Mouse (Mus musculus) midbrain, embryonic 13.5 days (tissue): ENCODE measurements around the gene Slc25a39. TPM values are rescaled to one million over a fixed set of nuclear protein-coding genes. Genes with fewer than 3 reads are reported as not detected.
A peak's percentile ranks its signal among the peaks of the same experiment; 100 is the strongest.

ENCODE experiments used
- ATAC-seq: fragments of 200-750 bp; cut with Nextera tagmentation; 2 replicates; pipeline ENCODE4 v1.8.0; 2017; ENCODE audit warnings: mild to moderate bottlenecking, moderate TSS enrichment, moderate library complexity
- H3K27ac ChIP-seq: fragments of 300-500 bp; sonication (generic); 2 replicates; pipeline ENCODE4 v1.5.1; 2015; ENCODE audit warnings: inconsistent platforms, mild to moderate bottlenecking, moderate library complexity
- H3K27me3 ChIP-seq: fragments of 300-500 bp; sonication (generic); 2 replicates; pipeline ENCODE4 v1.6.1; 2015; ENCODE audit warnings: mild to moderate bottlenecking, inconsistent platforms
- H3K36me3 ChIP-seq: fragments of 300-500 bp; sonication (generic); 2 replicates; pipeline ENCODE4 v1.6.1; 2015; ENCODE audit warnings: mild to moderate bottlenecking, inconsistent platforms
- H3K4me1 ChIP-seq: fragments of 300-500 bp; sonication (generic); replicated peaks from 2 replicates; pipeline ENCODE4 v1.6.1; 2015; ENCODE audit warnings: inconsistent platforms
- H3K4me2 ChIP-seq: fragments of 300-500 bp; sonication (generic); replicated peaks from 2 replicates; pipeline ENCODE4 v1.6.1; 2015; ENCODE audit warnings: moderate library complexity, mild to moderate bottlenecking, inconsistent platforms
- H3K4me3 ChIP-seq: fragments of 300-500 bp; sonication (generic); replicated peaks from 2 replicates; pipeline ENCODE4 v1.5.1; 2015; ENCODE audit warnings: mild to moderate bottlenecking, inconsistent platforms
- H3K9ac ChIP-seq: fragments of 300-500 bp; sonication (generic); replicated peaks from 2 replicates; pipeline ENCODE4 v1.6.1; 2015; ENCODE audit warnings: mild to moderate bottlenecking, inconsistent platforms
- H3K9me3 ChIP-seq: fragments of 300-500 bp; sonication (generic); 2 replicates; pipeline ENCODE4 v1.6.1; 2016; ENCODE audit warnings: mild to moderate bottlenecking, inconsistent platforms
- WGBS: fragments of 180-500 bp; shearing (Covaris S2); methylation state at CpG from one replicate; pipeline ENCODE4 v1.1.7; 2015; 5-methylcytosine and 5-hydroxymethylcytosine counted together
- polyA plus RNA-seq: library from polyadenylated mRNA; unstranded; fragments of >200 nt; fragmentation: Nextera tagmentation; extraction: Ambion mirVana; gene quantifications from 2 replicates; pipeline ENCODE4 v1.2.1, GENCODE M21; 2015

Gene Slc25a39
- polyA plus RNA-seq, 1 experiment from 2014 or later, result 154 TPM

DNA sequence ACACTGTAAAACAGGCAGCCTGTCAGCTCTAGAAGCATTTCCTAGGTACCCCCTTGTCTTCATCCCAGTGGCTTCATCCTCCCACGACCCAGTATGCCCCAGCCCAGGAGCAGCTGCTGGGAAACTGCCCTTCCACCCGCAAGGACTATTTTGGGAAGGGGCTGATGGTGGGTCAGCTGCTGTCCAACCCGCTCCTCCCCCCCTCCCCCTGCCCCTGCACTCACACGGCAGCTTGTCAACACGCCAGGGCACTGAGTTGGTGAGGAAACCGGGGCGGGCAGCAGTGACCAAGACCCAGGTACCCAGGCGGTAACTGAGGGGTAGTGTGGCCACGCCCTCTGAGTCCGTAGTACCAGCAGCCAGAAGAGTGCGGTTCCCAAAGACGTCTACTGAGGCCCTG lies 36.0 kb upstream of the Slc25a39 start:
- 70% methylated on average over 12 of the region's 12 CpGs for WGBS
- H3K4me3 ChIP-seq, result no peak overlapping the region
- peaks cover 24% of the 10 kb centered on the region for H3K27me3 ChIP-seq
- peaks cover 50% of the 10 kb centered on the region for H3K4me1 ChIP-seq
- peaks cover 54% of the 10 kb centered on the region for H3K36me3 ChIP-seq
- H3K27ac ChIP-seq, result no peak overlapping the region
- no peak overlapping the region for H3K4me2 ChIP-seq
- ATAC-seq, result no peak
- H3K9me3 ChIP-seq, result no peaks in the 10 kb centered on the region
- H3K9ac ChIP-seq, result no peak overlapping the region

DNA sequence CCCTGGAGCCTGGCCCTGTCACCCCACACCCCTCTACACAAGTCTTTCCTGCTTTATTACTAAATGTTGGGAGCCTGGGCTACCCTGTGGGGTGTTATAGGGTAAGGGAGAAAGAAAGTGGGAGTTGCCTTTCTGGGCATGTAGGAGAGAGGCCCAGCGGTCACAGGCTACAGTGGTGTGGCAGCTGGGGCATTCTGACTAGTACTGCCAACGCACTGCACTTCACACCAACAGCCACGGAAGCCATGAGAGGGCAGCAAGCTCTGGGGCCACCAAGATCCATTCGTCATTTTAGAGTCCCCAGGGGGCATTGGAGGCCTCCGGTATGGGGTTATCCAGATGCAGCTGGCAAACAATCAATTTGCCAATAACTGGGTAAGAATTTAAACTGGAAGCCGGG lies 34.3 kb upstream of the Slc25a39 start:
- Histone ChIP-seq H3K4me2 (no peak overlapping the region), H3K9me3 (no peaks in the 10 kb centered on the region), H3K27me3 (peaks cover 16% of the 10 kb centered on the region), H3K9ac (no peak overlapping the region), H3K36me3 (peaks cover 71% of the 10 kb centered on the region), H3K4me3 (no peak overlapping the region), H3K4me1 (peaks cover 55% of the 10 kb centered on the region), H3K27ac (no peak overlapping the region)
- no peak for ATAC-seq
- WGBS, result 92% methylated on average over 6 of the region's 6 CpGs

DNA sequence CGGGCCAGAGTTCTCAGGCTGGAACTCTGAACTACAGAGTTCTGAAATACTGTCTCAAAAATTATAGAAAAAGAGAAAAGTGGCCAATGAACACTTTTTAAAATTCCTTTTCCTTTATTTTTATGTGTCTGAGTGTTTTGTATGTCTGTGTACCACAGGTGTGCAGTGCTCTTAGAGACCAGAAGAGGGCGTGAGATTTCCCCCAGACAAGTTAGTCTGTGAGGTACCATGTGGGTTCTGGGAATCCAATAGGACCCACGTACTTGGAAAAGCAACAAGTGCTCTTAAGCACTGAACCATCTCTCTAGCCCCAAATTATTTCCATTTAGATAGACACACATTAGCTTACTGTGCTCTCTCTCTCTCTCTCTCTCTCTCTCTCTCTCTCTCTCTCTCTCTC lies 33.7 kb upstream of the Slc25a39 start:
- no peak overlapping the region for H3K4me3 ChIP-seq
- 85% methylated on average over 3 of the region's 3 CpGs for WGBS
- peaks cover 58% of the 10 kb centered on the region for H3K4me1 ChIP-seq
- ATAC-seq, result no peak
- H3K36me3 ChIP-seq, result peaks cover 75% of the 10 kb centered on the region
- no peak overlapping the region for H3K9ac ChIP-seq
- H3K9me3 ChIP-seq, result no peaks in the 10 kb centered on the region
- no peak overlapping the region for H3K4me2 ChIP-seq
- no peak overlapping the region for H3K27ac ChIP-seq
- peaks cover 16% of the 10 kb centered on the region for H3K27me3 ChIP-seq

- ATAC-seq, result no peak
- 87% methylated on average over 8 of the region's 8 CpGs for WGBS
- no peak overlapping the region for H3K9ac ChIP-seq
- no peak overlapping the region for H3K4me3 ChIP-seq
- H3K27ac ChIP-seq, result no peak overlapping the region
- peaks cover 16% of the 10 kb centered on the region for H3K27me3 ChIP-seq
- peaks cover 52% of the 10 kb centered on the region for H3K4me1 ChIP-seq
- H3K36me3 ChIP-seq, result peaks cover 87% of the 10 kb centered on the region
- H3K4me2 ChIP-seq, result no peak overlapping the region
- no peaks in the 10 kb centered on the region for H3K9me3 ChIP-seq
Observed at GRCm38 (mm10) chr11:102440255-102440654, 32.5 kb upstream of the Slc25a39 start.

- Histone ChIP-seq H3K27ac (0 out of 2 replicates have a peak overlapping the region, but pooled peaks have one; percentile 35), H3K4me1 (peaks cover 43% of the 10 kb centered on the region)
Observed at GRCm38 (mm10) chr11:102439093-102440082, 31.6 kb upstream of the Slc25a39 start.

DNA sequence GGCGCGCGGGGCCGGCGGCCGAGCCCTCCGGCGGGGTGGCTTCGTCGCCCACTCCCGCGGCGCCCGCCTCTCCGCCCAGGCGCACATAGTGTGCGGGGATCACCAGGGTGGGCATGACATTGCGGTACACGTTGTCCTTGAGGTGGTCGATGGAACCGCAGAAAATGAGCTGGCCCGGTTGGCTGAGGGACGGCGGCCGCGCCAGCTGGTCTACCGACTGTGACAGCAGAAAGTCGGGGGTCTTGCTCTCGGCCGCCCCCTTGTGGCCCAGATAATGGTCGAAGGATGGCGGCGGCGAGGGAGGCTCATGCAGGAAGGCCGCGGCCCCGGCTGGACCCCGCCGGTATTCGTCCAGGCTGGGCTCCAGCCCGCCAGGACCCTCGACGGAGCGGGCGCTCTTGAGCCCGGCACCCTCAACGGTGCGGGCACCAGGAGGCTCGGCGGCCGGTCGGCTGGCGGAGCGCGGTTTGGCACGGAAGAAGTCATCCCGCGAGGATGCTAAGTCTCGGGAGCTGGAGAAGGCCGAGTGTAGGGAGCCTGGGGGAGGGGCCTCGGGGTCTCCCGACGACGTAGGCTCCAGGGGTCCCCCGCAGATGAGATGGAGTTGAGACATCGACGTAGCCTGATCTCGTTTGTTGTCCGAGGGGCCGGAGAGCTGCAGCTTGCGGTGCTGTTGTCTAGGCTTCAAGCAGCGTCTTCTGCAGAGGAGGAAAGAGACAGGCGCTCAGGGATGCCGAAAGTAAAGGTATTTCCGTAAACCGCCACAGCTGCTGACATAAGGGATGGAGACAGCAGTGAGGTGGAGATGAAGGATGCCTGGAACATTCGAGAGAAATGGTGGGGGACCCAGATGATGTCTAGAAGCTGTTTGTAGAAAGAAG lies 30.7 kb upstream of the Slc25a39 start:
- WGBS, result 9% methylated on average over 73 of the region's 77 CpGs
- H3K9ac ChIP-seq, result peak overlapping the region; percentile 65
- peak overlapping the region; percentile 72 for H3K27ac ChIP-seq
- peaks cover 43% of the 10 kb centered on the region for H3K4me1 ChIP-seq
- peak overlapping the region; percentile 33 for H3K4me3 ChIP-seq
- H3K27me3 ChIP-seq, result peaks cover 16% of the 10 kb centered on the region
- H3K9me3 ChIP-seq, result no peaks in the 10 kb centered on the region
- peaks cover 92% of the 10 kb centered on the region for H3K36me3 ChIP-seq
- peak; percentile 50 for ATAC-seq
- peak overlapping the region; percentile 59 for H3K4me2 ChIP-seq

More at GRCm38 (mm10) chr11:102439093-102440082, 31.6 kb upstream of the Slc25a39 start:
- Histone ChIP-seq H3K27me3 (peaks cover 16% of the 10 kb centered on the region), H3K36me3 (peaks cover 94% of the 10 kb centered on the region), H3K4me2 (no peak overlapping the region), H3K9ac (0 out of 2 replicates have a peak overlapping the region, but pooled peaks have one; percentile 56), H3K9me3 (no peaks in the 10 kb centered on the region), H3K4me3 (0 out of 2 replicates have a peak overlapping the region, but pooled peaks have one; percentile 33)
- WGBS, result 77% methylated on average over 14 of the region's 14 CpGs
- no peak for ATAC-seq

- Histone ChIP-seq H3K4me3 (peak overlapping the region; percentile 33), H3K27ac (peak overlapping the region; percentile 72), H3K4me1 (peaks cover 43% of the 10 kb centered on the region), H3K9ac (peak overlapping the region; percentile 65), H3K36me3 (peaks cover 85% of the 10 kb centered on the region), H3K27me3 (peaks cover 16% of the 10 kb centered on the region), H3K4me2 (peak overlapping the region; percentile 59), H3K9me3 (no peaks in the 10 kb centered on the region)
- 4% methylated on average over 86 of the region's 87 CpGs for WGBS
- peak; percentile 34; the same call in 1 of the 2 replicates for ATAC-seq
Observed at GRCm38 (mm10) chr11:102437120-102438061, 29.6 kb upstream of the Slc25a39 start.

DNA sequence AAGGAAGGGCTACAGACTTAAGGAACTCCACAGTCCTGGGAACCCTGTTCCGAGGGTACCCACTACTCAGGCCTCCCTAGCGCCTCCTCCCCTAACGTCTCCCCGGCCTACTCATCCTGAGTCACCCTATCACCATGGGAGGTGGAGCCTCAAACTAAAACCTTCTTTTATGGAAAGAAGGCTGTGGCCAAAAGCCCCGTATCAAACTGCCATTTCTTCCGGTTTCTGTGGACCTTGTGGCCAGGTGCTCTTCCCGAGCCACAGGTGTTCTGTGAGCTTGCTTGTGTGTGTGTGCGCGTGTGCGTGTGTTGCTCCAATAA lies 28.7 kb upstream of the Slc25a39 start:
- 83% methylated on average over 10 of the region's 10 CpGs for whole genome bisulfite sequencing
- Histone ChIP-seq H3K36me3 (peaks cover 75% of the 10 kb centered on the region), H3K9ac (no peak overlapping the region), H3K4me2 (no peak overlapping the region), H3K9me3 (no peaks in the 10 kb centered on the region), H3K27ac (no peak overlapping the region), H3K4me3 (no peak overlapping the region), H3K4me1 (peaks cover 43% of the 10 kb centered on the region), H3K27me3 (peaks cover 16% of the 10 kb centered on the region)
- no peak for ATAC-seq

- Histone ChIP-seq H3K4me3 (no peak overlapping the region), H3K27ac (no peak overlapping the region), H3K9ac (no peak overlapping the region), H3K9me3 (no peaks in the 10 kb centered on the region), H3K36me3 (peaks cover 70% of the 10 kb centered on the region), H3K4me1 (peaks cover 46% of the 10 kb centered on the region), H3K4me2 (no peak overlapping the region), H3K27me3 (peaks cover 16% of the 10 kb centered on the region)
- ATAC-seq, result no peak
- WGBS, result 95% methylated on average over 18 of the region's 18 CpGs
Observed at GRCm38 (mm10) chr11:102435754-102436470, 28.2 kb upstream of the Slc25a39 start.

DNA sequence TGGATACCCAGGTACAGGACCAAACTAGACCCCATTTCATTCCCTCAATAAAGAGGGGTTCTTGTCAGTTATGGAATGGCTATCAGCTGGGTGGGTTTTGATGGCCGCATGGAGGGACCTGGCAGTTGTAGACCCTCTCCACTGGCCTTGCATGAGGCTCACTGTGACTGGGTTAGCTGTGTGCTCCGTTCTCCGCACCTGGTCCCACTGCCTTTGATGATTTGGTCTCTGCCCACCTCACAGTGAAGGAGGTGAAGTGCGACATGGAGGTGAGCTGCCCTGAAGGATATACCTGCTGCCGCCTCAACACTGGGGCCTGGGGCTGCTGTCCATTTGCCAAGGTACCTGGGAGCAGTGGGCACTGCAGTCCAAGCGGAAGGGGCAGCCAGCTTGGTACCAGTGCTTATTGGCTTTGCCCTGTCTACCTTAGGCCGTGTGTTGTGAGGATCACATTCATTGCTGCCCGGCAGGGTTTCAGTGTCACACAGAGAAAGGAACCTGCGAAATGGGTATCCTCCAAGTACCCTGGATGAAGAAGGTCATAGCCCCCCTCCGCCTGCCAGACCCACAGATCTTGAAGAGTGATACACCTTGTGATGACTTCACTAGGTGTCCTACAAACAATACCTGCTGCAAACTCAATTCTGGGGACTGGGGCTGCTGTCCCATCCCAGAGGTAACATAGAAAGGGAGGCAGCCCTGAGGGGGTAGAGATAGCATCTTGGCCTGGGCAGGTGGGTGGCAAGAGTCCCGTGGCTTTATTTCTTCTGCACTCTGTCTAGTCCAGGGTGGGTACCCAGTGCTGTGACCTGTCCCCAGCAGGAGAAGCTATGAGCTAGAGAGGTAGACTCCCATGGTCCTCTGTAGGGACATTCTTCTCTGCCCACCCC lies 27.3 kb upstream of the Slc25a39 start:
- Histone ChIP-seq H3K27ac (no peak overlapping the region), H3K27me3 (peaks cover 12% of the 10 kb centered on the region), H3K9me3 (no peaks in the 10 kb centered on the region), H3K36me3 (peaks cover 61% of the 10 kb centered on the region), H3K4me3 (no peak overlapping the region), H3K4me2 (no peak overlapping the region), H3K4me1 (peaks cover 52% of the 10 kb centered on the region), H3K9ac (no peak overlapping the region)
- ATAC-seq, result no peak
- WGBS, result 92% methylated on average over 11 of the region's 11 CpGs
